Mouse (Mus musculus): Measurements from ENCODE around the gene Shank2. TPM values are rescaled to one million over a fixed set of nuclear protein-coding genes. Genes with fewer than 3 reads are reported as not detected.

Shank2 gene
- total RNA-seq, 2 experiments from 2014 or later, result 133 to 138 TPM

- Histone ChIP-seq H3K4me3 (no peak overlapping the region), H3K27ac (peak overlapping the region; percentile 89; the same call in 1 of the 2 replicates)
- no peak for TF ChIP-seq CTCF (conservative IDR thresholded peaks at IDR 0.05)
- no peak for DNase-seq (ENCODE audit: low spot score in 2 of 2)
Measured at GRCm38 (mm10) chr7:144408464-144409000, 406.8 kb downstream of the Shank2 start.

- Histone ChIP-seq H3K4me3 (no peak overlapping the region), H3K27ac (no peak overlapping the region)
- TF ChIP-seq CTCF (conservative IDR thresholded peaks at IDR 0.05), result no peak
- DNase-seq (ENCODE audit: low spot score in 2 of 2), result no peak
Measured at GRCm38 (mm10) chr7:144409682-144410081, 408.0 kb downstream of the Shank2 start.

GRCm38 (mm10) chr7:144411967-144412906, 410.5 kb downstream of the Shank2 start:
- Histone ChIP-seq H3K4me3 (no peak overlapping the region), H3K27ac (peak overlapping the region; percentile 65)
- no peak for TF ChIP-seq CTCF (conservative IDR thresholded peaks at IDR 0.05)
- no peak for DNase-seq (ENCODE audit: low spot score in 2 of 2)

- peak; percentile 65 for TF ChIP-seq CTCF (conservative IDR thresholded peaks at IDR 0.05)
- H3K27ac ChIP-seq, result peak overlapping the region; percentile 93
- DNase-seq (ENCODE audit: low spot score in 2 of 2), result no peak
- no peak overlapping the region for H3K4me3 ChIP-seq
Measured at GRCm38 (mm10) chr7:144414632-144415031, 412.9 kb downstream of the Shank2 start.

- DNase-seq (ENCODE audit: low spot score in 2 of 2), result no peak
- TF ChIP-seq CTCF (conservative IDR thresholded peaks at IDR 0.05), result peak; percentile 69
- Histone ChIP-seq H3K27ac (peak overlapping the region; percentile 93), H3K4me3 (no peak overlapping the region)
Measured at GRCm38 (mm10) chr7:144415795-144416194, 414.1 kb downstream of the Shank2 start.

- H3K4me3 ChIP-seq, result peak overlapping the region; percentile 0; the same call in 1 of the 2 replicates
- no peak for TF ChIP-seq CTCF (conservative IDR thresholded peaks at IDR 0.05)
- peak overlapping the region; percentile 93 for H3K27ac ChIP-seq
- no peak for DNase-seq (ENCODE audit: low spot score in 2 of 2)
Measured at GRCm38 (mm10) chr7:144417234-144417633, 415.5 kb downstream of the Shank2 start.

- Histone ChIP-seq H3K4me3 (peak overlapping the region; percentile 22; the same call in 1 of the 2 replicates), H3K27ac (peak overlapping the region; percentile 93)
- TF ChIP-seq CTCF (conservative IDR thresholded peaks at IDR 0.05), result no peak
- DNase-seq (ENCODE audit: low spot score in 2 of 2), result peak; percentile 85 to 92
Measured at GRCm38 (mm10) chr7:144417644-144418343, 416.1 kb downstream of the Shank2 start.

GRCm38 (mm10) chr7:144420552-144420951, 418.8 kb downstream of the Shank2 start:
- Histone ChIP-seq H3K27ac (peak overlapping the region; percentile 77; the same call in 1 of the 2 replicates), H3K4me3 (no peak overlapping the region)
- TF ChIP-seq CTCF (conservative IDR thresholded peaks at IDR 0.05), result no peak
- no peak for DNase-seq (ENCODE audit: low spot score in 2 of 2)

GRCm38 (mm10) chr7:144421478-144421877, 419.8 kb downstream of the Shank2 start:
- no peak for DNase-seq (ENCODE audit: low spot score in 2 of 2)
- TF ChIP-seq CTCF (conservative IDR thresholded peaks at IDR 0.05), result no peak
- Histone ChIP-seq H3K4me3 (no peak overlapping the region), H3K27ac (peak overlapping the region; percentile 77)

GRCm38 (mm10) chr7:144425953-144426352, 424.2 kb downstream of the Shank2 start:
- peak; percentile 99 for TF ChIP-seq CTCF (conservative IDR thresholded peaks at IDR 0.05)
- DNase-seq (ENCODE audit: low spot score in 2 of 2), result peak; percentile 54 to 84
- H3K27ac ChIP-seq, result peak overlapping the region; percentile 64
- H3K4me3 ChIP-seq, result no peak overlapping the region

GRCm38 (mm10) chr7:144426594-144426993, 424.9 kb downstream of the Shank2 start:
- H3K4me3 ChIP-seq, result no peak overlapping the region
- DNase-seq (ENCODE audit: low spot score in 2 of 2), result no peak
- no peak for TF ChIP-seq CTCF (conservative IDR thresholded peaks at IDR 0.05)

GRCm38 (mm10) chr7:144427460-144427859, 425.7 kb downstream of the Shank2 start:
- DNase-seq (ENCODE audit: low spot score in 2 of 2), result no peak
- Histone ChIP-seq H3K27ac (no peak overlapping the region), H3K4me3 (no peak overlapping the region)
- TF ChIP-seq CTCF (conservative IDR thresholded peaks at IDR 0.05), result peak; percentile 74

More at GRCm38 (mm10) chr7:144426594-144426993, 424.9 kb downstream of the Shank2 start:
- H3K27ac ChIP-seq, result no peak overlapping the region

GRCm38 (mm10) chr7:144432920-144433319, 431.2 kb downstream of the Shank2 start:
- DNase-seq (ENCODE audit: low spot score in 2 of 2), result no peak
- no peak for TF ChIP-seq CTCF (conservative IDR thresholded peaks at IDR 0.05)
- Histone ChIP-seq H3K4me3 (no peak overlapping the region), H3K27ac (no peak overlapping the region)
